Mouse (Mus musculus): Measurements from ENCODE around the gene 5430402E10Rik. TPM values are rescaled to one million over a fixed set of nuclear protein-coding genes. Genes with fewer than 3 reads are reported as not detected.
"Not testable (repeated sequence)": the region's sequence is repeated elsewhere in the genome, so short reads cannot be mapped to it uniquely, and the experiment has no call there.

The 5430402E10Rik gene
- not detected in 2 replicates for polyA plus RNA-seq (2015; fragmentation: Nextera tagmentation; extraction: Ambion mirVana)

- not testable (repeated sequence) for H3K9me3 ChIP-seq; H3K4me2 ChIP-seq; H3K9ac ChIP-seq; H3K4me3 ChIP-seq; ATAC-seq (ENCODE audit: low FRiP score); H3K36me3 ChIP-seq; H3K27ac ChIP-seq; H3K4me1 ChIP-seq (replicated peaks); H3K27me3 ChIP-seq
- 89% methylated on average over 1 of the region's 1 CpGs for whole genome bisulfite sequencing
These were observed at the start of gene 5430402E10Rik for GRCm38 (mm10) chrX:77924962-77925361. 5430402E10Rik (minus strand) TSS chrX:77925062.

GRCm38 (mm10) chrX:77880033-77880432, 44.8 kb downstream of the 5430402E10Rik start:
- H3K4me3 ChIP-seq; H3K9me3 ChIP-seq; H3K4me2 ChIP-seq; H3K9ac ChIP-seq; H3K4me1 ChIP-seq (replicated peaks); H3K27me3 ChIP-seq; H3K27ac ChIP-seq; ATAC-seq (ENCODE audit: low FRiP score); H3K36me3 ChIP-seq: not testable (repeated sequence)
- WGBS: 47% methylated on average over 2 of the region's 4 CpGs

Other genes starting within 250 kb of the 5430402E10Rik start
- gene Prkx, start 128.8 kb downstream of the 5430402E10Rik start, polyA plus RNA-seq (2015; fragmentation: Nextera tagmentation; extraction: Ambion mirVana): 29.5 and 30.3 TPM in 2 replicates
- gene Pbsn, start 71.4 kb downstream of the 5430402E10Rik start, polyA plus RNA-seq (2015; fragmentation: Nextera tagmentation; extraction: Ambion mirVana): not detected in 2 replicates
- not detected in 2 replicates for gene Gm14744, start 60.3 kb downstream of the 5430402E10Rik start, polyA plus RNA-seq (2015; fragmentation: Nextera tagmentation; extraction: Ambion mirVana)
- not detected in 2 replicates for gene Obp1a, start 166.3 kb upstream of the 5430402E10Rik start, polyA plus RNA-seq (2015; fragmentation: Nextera tagmentation; extraction: Ambion mirVana)
- gene Gm5938, start 200.4 kb upstream of the 5430402E10Rik start, polyA plus RNA-seq (2015; fragmentation: Nextera tagmentation; extraction: Ambion mirVana): not detected in 2 replicates